Mouse (Mus musculus) small intestine, adult 2 months (tissue): ENCODE data around the gene Nme7. TPM values are rescaled to one million over a fixed set of nuclear protein-coding genes. Genes with fewer than 3 reads are reported as not detected.

ENCODE experiments used
- H3K27ac ChIP-seq: fragments of 200-500 bp; 2 replicates; pipeline ENCODE4 v1.5.1; 2012; ENCODE audit warnings: low read depth, low read length, control low read depth, inconsistent platforms; ENCODE audit not compliant: insufficient read depth
- H3K27me3 ChIP-seq: fragments of 200-500 bp; 2 replicates; pipeline ENCODE4 v1.6.1; 2012; ENCODE audit warnings: mild to moderate bottlenecking, moderate library complexity, low read length, inconsistent platforms; ENCODE audit not compliant: control insufficient read depth, insufficient read depth
- H3K36me3 ChIP-seq: fragments of 200-500 bp; 2 replicates; pipeline ENCODE4 v1.6.1; 2012; ENCODE audit warnings: mild to moderate bottlenecking, low read length, control low read depth, inconsistent platforms; ENCODE audit not compliant: control insufficient read depth, insufficient read depth
- H3K4me1 ChIP-seq: fragments of 200-500 bp; 2 replicates; pipeline ENCODE4 v1.6.1; 2012; ENCODE audit warnings: low read length, inconsistent platforms, mixed read lengths; ENCODE audit not compliant: control insufficient read depth, insufficient read depth, insufficient read length
- H3K4me3 ChIP-seq: fragments of 200-500 bp; 2 replicates; pipeline ENCODE4 v1.5.1; 2012; ENCODE audit warnings: low read depth, mild to moderate bottlenecking, control low read depth, inconsistent platforms, low read length, moderate library complexity
- CTCF ChIP-seq: fragments of 200-500 bp; IDR thresholded peaks from 2 replicates; pipeline ENCODE4 v1.5.1; 2012; ENCODE audit warnings: low read depth, mild to moderate bottlenecking, control low read depth, inconsistent platforms, low read length, moderate library complexity, mixed read lengths; ENCODE audit not compliant: insufficient replicate concordance, insufficient read length; ENCODE audit errors: extremely low read depth
- POLR2A ChIP-seq: fragments of 200-500 bp; IDR thresholded peaks from 2 replicates; pipeline ENCODE4 v1.6.1; 2012; ENCODE audit warnings: low read depth, mild to moderate bottlenecking, control low read depth, inconsistent platforms, low read length, moderate library complexity
- WGBS: fragments of 180-500 bp; shearing (Covaris S2); methylation state at CpG from one replicate; pipeline ENCODE4 v1.1.7; 2018; 5-methylcytosine and 5-hydroxymethylcytosine counted together
- polyA plus RNA-seq: library from polyadenylated mRNA; depleted of rRNA; stranded (reverse); fragments of >200 nt; gene quantifications from 2 replicates; pipeline ENCODE4 v1.2.3, GENCODE M21; 2012; rRNA removed

Nme7 gene
- 1.6 and 1.9 TPM in 2 replicates for polyA plus RNA-seq

DNA sequence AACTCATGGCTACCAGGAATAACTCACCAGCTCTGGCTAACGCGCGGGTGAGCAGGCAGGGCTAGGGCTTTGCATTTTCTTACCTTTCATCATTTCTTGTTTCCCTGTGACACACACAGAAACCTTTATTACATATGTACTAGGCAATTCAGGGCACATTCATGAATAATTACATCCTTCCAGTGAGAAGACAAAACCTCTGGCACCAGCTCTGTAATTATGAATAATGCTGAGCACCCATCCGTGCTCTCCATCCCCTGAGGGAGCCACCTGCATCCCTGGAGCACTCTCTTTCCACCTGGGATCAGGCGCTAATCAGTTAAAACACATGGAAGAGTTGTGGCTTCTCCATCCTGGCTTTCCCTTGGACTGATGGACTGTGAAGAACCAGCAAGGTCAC, at the start of gene Nme7:
TSS of gene Nme7 (plus strand) at position 301 of the 400 bp plus-strand sequence.
- TF ChIP-seq POLR2A = no peak
- TF ChIP-seq CTCF = no peak
- WGBS = 88% methylated on average over 5 of the region's 5 CpGs
- H3K27me3 ChIP-seq = no peaks in the 10 kb centered on the region

DNA sequence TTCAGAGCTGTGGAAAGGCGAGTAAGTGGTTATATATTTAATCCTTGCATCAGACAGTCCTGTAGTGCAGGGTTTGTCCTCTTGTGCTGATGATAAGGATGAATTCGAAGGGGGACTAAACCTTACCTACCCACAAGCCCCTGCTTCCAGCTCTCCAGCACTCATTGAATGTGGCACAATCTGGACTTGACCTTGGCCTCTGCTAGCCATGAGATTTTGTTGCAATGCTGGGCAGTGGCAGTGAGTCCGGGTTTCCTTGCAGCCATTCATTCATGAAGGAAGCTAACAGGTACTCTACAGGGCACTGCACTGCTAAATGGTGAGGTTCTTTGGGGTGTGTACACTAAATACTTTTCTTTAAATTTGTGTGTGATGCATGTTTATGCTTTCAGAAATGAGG, 49.1 kb upstream of the Nme7 start:
- H3K4me3 ChIP-seq = no peak overlapping the region
- H3K27me3 ChIP-seq = no peaks in the 10 kb centered on the region
- no peak overlapping the region for H3K27ac ChIP-seq
- H3K36me3 ChIP-seq = peaks cover 13% of the 10 kb centered on the region
- WGBS = 50% methylated on average over 3 of the region's 3 CpGs
- H3K4me1 ChIP-seq = peaks cover 6% of the 10 kb centered on the region; the same call in 1 of the 2 replicates
- TF ChIP-seq POLR2A (no peak), CTCF (no peak)

More for the DNA sequence above, at the start of gene Nme7:
- Histone ChIP-seq H3K36me3 (peaks cover 30% of the 10 kb centered on the region), H3K4me3 (no peak within 1 kb of the TSS), H3K27ac (no peak within 1 kb of the TSS), H3K4me1 (no peaks in the 10 kb centered on the region)

DNA sequence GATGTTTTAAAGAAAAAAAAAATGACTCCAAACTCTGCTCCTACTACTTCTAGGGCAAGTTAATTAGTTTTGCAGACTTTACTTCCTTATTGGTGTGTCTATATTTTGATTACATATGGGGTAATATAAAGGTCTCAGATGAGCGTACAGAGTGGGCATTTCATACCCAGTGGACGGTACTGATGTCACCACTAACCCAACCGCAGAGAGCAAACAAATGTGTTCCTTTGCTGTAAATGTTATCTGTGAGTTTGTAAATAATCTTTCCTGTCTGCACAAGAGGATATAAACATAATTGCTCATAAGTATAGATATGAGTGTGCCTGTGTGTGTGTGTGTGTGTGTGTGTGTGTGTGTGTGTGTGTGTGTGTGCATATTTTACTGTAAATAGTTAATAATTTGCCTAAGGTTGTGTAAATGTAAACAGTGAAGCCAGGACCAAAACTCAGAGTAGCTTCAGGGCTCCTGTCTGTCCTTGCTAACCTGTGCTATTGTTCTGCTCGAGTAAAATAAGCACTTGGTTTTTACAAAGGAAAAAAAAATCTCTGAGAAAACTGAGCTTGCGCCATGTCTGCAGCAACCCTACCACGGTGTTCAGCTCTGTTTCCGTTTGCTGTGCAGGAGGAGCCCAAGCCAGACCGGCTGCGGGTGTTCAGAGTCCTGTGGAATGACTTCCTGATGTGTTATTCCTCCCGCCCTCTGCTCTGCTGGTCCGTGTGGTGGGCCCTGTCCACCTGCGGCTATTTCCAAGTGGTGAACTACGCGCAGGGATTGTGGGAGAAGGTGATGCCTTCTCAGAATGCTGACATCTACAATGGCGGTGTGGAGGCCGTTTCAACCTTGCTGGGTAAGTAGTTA, 43.5 kb upstream of the Nme7 start:
- Histone ChIP-seq H3K27ac (peak overlapping the region; percentile 24), H3K4me1 (peaks cover 7% of the 10 kb centered on the region), H3K27me3 (no peaks in the 10 kb centered on the region), H3K36me3 (peaks cover 28% of the 10 kb centered on the region), H3K4me3 (peak overlapping the region; percentile 9)
- TF ChIP-seq POLR2A (no peak), CTCF (no peak)
- WGBS = 32% methylated on average over 16 of the region's 16 CpGs

DNA sequence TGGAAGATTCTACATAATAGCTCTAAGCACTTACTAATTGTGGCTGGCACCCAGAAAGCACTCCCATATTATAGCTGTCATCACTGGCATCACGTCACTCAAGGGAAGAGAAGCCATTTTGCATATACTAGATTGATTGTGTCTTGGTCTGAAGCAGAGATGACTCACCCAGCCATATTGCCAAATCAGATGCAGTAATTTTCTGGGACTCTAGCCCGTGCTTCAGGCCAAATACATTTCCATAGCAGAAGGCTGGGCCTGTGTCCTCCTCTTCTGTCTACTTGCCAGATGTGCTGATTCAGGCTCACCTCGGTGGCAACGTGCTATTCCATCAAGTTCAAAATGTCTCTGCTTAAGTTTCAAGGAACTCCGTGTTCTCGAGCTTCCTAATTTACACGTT, 42.4 kb upstream of the Nme7 start:
- Histone ChIP-seq H3K4me3 (no peak overlapping the region), H3K4me1 (peaks cover 7% of the 10 kb centered on the region), H3K27me3 (no peaks in the 10 kb centered on the region), H3K27ac (no peak overlapping the region), H3K36me3 (peaks cover 25% of the 10 kb centered on the region)
- 55% methylated on average over 7 of the region's 7 CpGs for WGBS
- TF ChIP-seq CTCF = no peak
- no peak for TF ChIP-seq POLR2A

DNA sequence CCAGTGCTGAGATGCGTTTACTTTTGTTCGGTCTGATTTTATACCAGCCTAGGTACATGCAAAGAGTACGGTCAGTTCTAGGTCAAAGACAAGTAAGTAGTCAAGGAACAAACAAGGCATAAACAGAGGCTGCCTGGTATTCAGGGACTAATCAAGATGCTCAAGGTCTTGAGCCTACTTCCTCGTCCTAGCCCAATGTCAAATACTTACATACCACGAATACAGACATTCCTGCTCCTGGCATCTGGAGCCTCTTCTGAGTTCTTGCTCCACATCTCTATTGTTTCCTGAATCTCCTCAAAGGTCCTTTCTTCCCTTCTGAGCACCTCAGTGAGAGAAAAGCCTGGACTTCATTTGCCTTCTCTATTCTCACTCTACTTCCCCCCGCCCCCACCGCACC, 33.0 kb upstream of the Nme7 start:
- WGBS = 95% methylated on average over 7 of the region's 7 CpGs

DNA sequence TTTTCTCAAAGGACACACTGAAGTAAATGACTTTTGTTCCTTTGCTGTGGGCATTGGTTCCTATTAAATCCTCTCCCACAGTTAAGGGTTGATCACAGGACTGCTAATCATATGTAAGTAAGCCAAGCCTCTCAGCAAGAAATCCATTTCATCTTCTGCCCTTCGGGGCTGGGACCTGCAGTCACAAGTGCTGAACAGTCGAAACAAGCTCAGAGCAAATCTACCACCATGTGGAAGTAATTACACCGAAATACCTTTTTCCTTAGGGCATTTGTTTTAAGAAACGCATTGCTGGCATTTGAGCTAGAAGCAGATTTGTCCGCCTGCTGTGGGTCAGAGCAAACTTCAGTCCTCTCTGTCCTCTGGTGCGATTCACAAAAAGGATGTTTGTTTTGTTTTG, 30.3 kb upstream of the Nme7 start:
- WGBS = 88% methylated on average over 6 of the region's 6 CpGs

More for the DNA sequence above, 33.0 kb upstream of the Nme7 start:
- H3K36me3 ChIP-seq = no peaks in the 10 kb centered on the region
- H3K4me3 ChIP-seq = no peak overlapping the region
- no peak overlapping the region for H3K27ac ChIP-seq
- no peaks in the 10 kb centered on the region for H3K27me3 ChIP-seq
- no peak for TF ChIP-seq CTCF
- TF ChIP-seq POLR2A = no peak
- H3K4me1 ChIP-seq = no peaks in the 10 kb centered on the region

DNA sequence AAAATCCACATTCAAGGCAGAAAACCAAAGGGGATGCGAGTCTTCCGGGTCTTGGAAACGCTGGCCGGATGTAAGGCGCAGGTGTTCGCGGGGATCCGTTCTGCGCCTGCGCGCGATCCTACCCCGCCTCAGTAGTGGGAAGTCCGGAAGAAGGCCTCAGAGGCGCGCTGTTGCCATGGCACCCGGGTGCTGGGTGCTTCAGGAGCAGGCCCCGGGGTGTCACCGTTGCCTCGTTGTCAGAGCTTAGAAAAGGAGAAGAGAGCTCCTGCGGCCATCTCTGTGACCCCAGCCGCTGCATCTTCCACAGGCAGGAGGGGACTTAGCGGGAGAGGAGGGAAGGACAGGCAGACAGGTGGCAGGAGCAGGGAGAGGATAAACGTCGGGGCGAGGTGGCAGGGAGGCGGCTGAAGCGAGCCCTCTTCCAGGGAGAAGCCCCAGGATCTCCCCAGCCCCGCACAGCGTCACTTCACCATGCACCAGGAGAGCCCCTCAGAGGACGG, 28.4 kb upstream of the Nme7 start, which contains the start of gene Ccdc181:
TSS of gene Ccdc181 (plus strand) at position 131 of the 500 bp plus-strand sequence.
- no peaks in the 10 kb centered on the region for H3K4me1 ChIP-seq
- H3K27me3 ChIP-seq = no peaks in the 10 kb centered on the region
- H3K27ac ChIP-seq = no peak within 1 kb of the TSS
- under 1% methylated on average over 31 of the region's 31 CpGs for WGBS
- peak within 1 kb of the TSS; percentile 72 for H3K4me3 ChIP-seq
- TF ChIP-seq CTCF (peak; percentile 10; the same call in 1 of the 2 replicates), POLR2A (peak; percentile 54; the same call in 1 of the 2 replicates)
- H3K36me3 ChIP-seq = no peaks in the 10 kb centered on the region; the same call in 1 of the 2 replicates

More for the DNA sequence above, 30.3 kb upstream of the Nme7 start:
- H3K27ac ChIP-seq = no peak overlapping the region
- no peaks in the 10 kb centered on the region for H3K27me3 ChIP-seq
- TF ChIP-seq CTCF = no peak
- no peak for TF ChIP-seq POLR2A
- H3K36me3 ChIP-seq = no peaks in the 10 kb centered on the region
- H3K4me3 ChIP-seq = no peak overlapping the region
- H3K4me1 ChIP-seq = no peaks in the 10 kb centered on the region
